Mouse (Mus musculus) lung, embryonic 16.5 days (tissue): ENCODE measurements around the gene Glra1. TPM values are rescaled to one million over a fixed set of nuclear protein-coding genes. Genes with fewer than 3 reads are reported as not detected.
"Not testable (repeated sequence)": the region's sequence is repeated elsewhere in the genome, so short reads cannot be mapped to it uniquely, and the experiment has no call there.

ENCODE experiments used
- ATAC-seq: fragments of 200-750 bp; cut with Nextera tagmentation; 2 replicates; pipeline ENCODE4 v1.8.0; 2017; ENCODE audit warnings: low read depth, mild to moderate bottlenecking, moderate library complexity
- H3K27ac ChIP-seq: fragments of 300-500 bp; sonication (generic); 2 replicates; pipeline ENCODE4 v1.5.1; 2014; ENCODE audit warnings: mild to moderate bottlenecking, control low read depth, low read length
- H3K27me3 ChIP-seq: fragments of 300-500 bp; sonication (generic); 2 replicates; pipeline ENCODE4 v1.6.1; 2014; ENCODE audit warnings: low read depth, low read length, mixed read lengths; ENCODE audit not compliant: control insufficient read depth, insufficient read depth
- H3K36me3 ChIP-seq: fragments of 300-500 bp; sonication (generic); 2 replicates; pipeline ENCODE4 v1.6.1; 2014; ENCODE audit warnings: low read length; ENCODE audit not compliant: control insufficient read depth, insufficient read depth
- H3K4me1 ChIP-seq: fragments of 300-500 bp; sonication (generic); replicated peaks from 2 replicates; pipeline ENCODE4 v1.6.1; 2014; ENCODE audit warnings: low read length, mixed read lengths; ENCODE audit not compliant: control insufficient read depth, insufficient read depth
- H3K4me2 ChIP-seq: fragments of 300-500 bp; sonication (generic); 2 replicates; pipeline ENCODE4 v1.6.1; 2014; ENCODE audit warnings: low read depth, low read length, control low read depth
- H3K4me3 ChIP-seq: fragments of 300-500 bp; sonication (generic); 2 replicates; pipeline ENCODE4 v1.5.1; 2014; ENCODE audit warnings: mild to moderate bottlenecking, low read length, control low read depth
- H3K9ac ChIP-seq: fragments of 300-500 bp; sonication (generic); 2 replicates; pipeline ENCODE4 v1.6.1; 2014; ENCODE audit warnings: low read length, control low read depth
- H3K9me3 ChIP-seq: fragments of 300-500 bp; sonication (generic); 2 replicates; pipeline ENCODE4 v1.6.1; 2016; ENCODE audit warnings: low read length; ENCODE audit not compliant: control insufficient read depth
- WGBS: fragments of 180-500 bp; shearing (Covaris S2); extraction: QIAGEN DNeasy Blood & Tissue Kit; methylation state at CpG from one replicate; pipeline ENCODE4 v1.1.7; 2014; 5-methylcytosine and 5-hydroxymethylcytosine counted together
- polyA plus RNA-seq: library from polyadenylated mRNA; unstranded; fragments of >200 nt; fragmentation: Nextera tagmentation; extraction: Ambion mirVana; gene quantifications from 2 replicates; pipeline ENCODE4 v1.2.1, GENCODE M21; 2015

The Glra1 gene
- not detected in 2 replicates for polyA plus RNA-seq

GRCm38 (mm10) chr11:55607808-55608523 lies at the start of gene Glra1:
Gene Glra1 (minus strand): TSS chr11:55608198.
- peak; percentile 71 for ATAC-seq
- Histone ChIP-seq H3K4me2 (no peak within 1 kb of the TSS), H3K9me3 (no peaks in the 10 kb centered on the region), H3K9ac (no peak within 1 kb of the TSS), H3K4me3 (no peak within 1 kb of the TSS), H3K27me3 (peaks cover 8% of the 10 kb centered on the region), H3K4me1 (no peaks in the 10 kb centered on the region), H3K27ac (no peak within 1 kb of the TSS), H3K36me3 (no peaks in the 10 kb centered on the region)
- 2% methylated on average over 36 of the region's 36 CpGs for WGBS

GRCm38 (mm10) chr11:55636961-55637360 lies 29.0 kb upstream of the Glra1 start:
- H3K36me3 ChIP-seq = no peaks in the 10 kb centered on the region
- H3K4me3 ChIP-seq = no peak overlapping the region
- no peaks in the 10 kb centered on the region for H3K27me3 ChIP-seq
- H3K27ac ChIP-seq = no peak overlapping the region
- ATAC-seq = no peak
- 27% methylated on average over 4 of the region's 4 CpGs for WGBS
- H3K4me1 ChIP-seq = no peaks in the 10 kb centered on the region
- H3K9me3 ChIP-seq = no peaks in the 10 kb centered on the region
- no peak overlapping the region for H3K9ac ChIP-seq
- no peak overlapping the region for H3K4me2 ChIP-seq

GRCm38 (mm10) chr11:55633901-55634300 lies 25.9 kb upstream of the Glra1 start:
- Histone ChIP-seq H3K9ac (no peak overlapping the region), H3K27me3 (no peaks in the 10 kb centered on the region), H3K4me3 (no peak overlapping the region), H3K4me2 (no peak overlapping the region), H3K36me3 (no peaks in the 10 kb centered on the region), H3K4me1 (no peaks in the 10 kb centered on the region), H3K27ac (no peak overlapping the region), H3K9me3 (no peaks in the 10 kb centered on the region)
- no peak for ATAC-seq

- H3K4me3 ChIP-seq, H3K27ac ChIP-seq, ATAC-seq, H3K27me3 ChIP-seq, H3K4me2 ChIP-seq, H3K9ac ChIP-seq, H3K9me3 ChIP-seq, H3K36me3 ChIP-seq, H3K4me1 ChIP-seq: not testable (repeated sequence)
- WGBS = 65% methylated on average over 8 of the region's 8 CpGs
These were observed 6.6 kb upstream of the Glra1 start for GRCm38 (mm10) chr11:55614631-55615030.

- H3K36me3 ChIP-seq = no peaks in the 10 kb centered on the region
- no peaks in the 10 kb centered on the region for H3K9me3 ChIP-seq
- H3K4me1 ChIP-seq = no peaks in the 10 kb centered on the region
- H3K9ac ChIP-seq = no peak overlapping the region
- peaks cover 8% of the 10 kb centered on the region for H3K27me3 ChIP-seq
- no peak for ATAC-seq
- H3K4me2 ChIP-seq = no peak overlapping the region
- H3K27ac ChIP-seq = no peak overlapping the region
- no peak overlapping the region for H3K4me3 ChIP-seq
- 4% methylated on average over 12 of the region's 12 CpGs for WGBS
These were observed 524 bp upstream of the Glra1 start for GRCm38 (mm10) chr11:55608524-55608920.

GRCm38 (mm10) chr11:55607066-55607807 lies 761 bp downstream of the Glra1 start:
- Histone ChIP-seq H3K27me3 (peaks cover 8% of the 10 kb centered on the region), H3K4me1 (no peaks in the 10 kb centered on the region), H3K27ac (no peak overlapping the region), H3K9ac (no peak overlapping the region), H3K4me3 (no peak overlapping the region), H3K36me3 (no peaks in the 10 kb centered on the region), H3K9me3 (no peaks in the 10 kb centered on the region), H3K4me2 (no peak overlapping the region)
- ATAC-seq = no peak
- WGBS = 6% methylated on average over 26 of the region's 26 CpGs

GRCm38 (mm10) chr11:55601447-55602065 lies 6.4 kb downstream of the Glra1 start:
- H3K9ac ChIP-seq = no peak overlapping the region
- no peak for ATAC-seq
- no peak overlapping the region for H3K4me2 ChIP-seq
- no peak overlapping the region for H3K27ac ChIP-seq
- no peaks in the 10 kb centered on the region for H3K4me1 ChIP-seq
- H3K27me3 ChIP-seq = no peaks in the 10 kb centered on the region
- H3K36me3 ChIP-seq = no peaks in the 10 kb centered on the region
- no peaks in the 10 kb centered on the region for H3K9me3 ChIP-seq
- WGBS = 13% methylated on average over 11 of the region's 11 CpGs
- H3K4me3 ChIP-seq = no peak overlapping the region

- Histone ChIP-seq H3K36me3 (no peaks in the 10 kb centered on the region), H3K4me1 (no peaks in the 10 kb centered on the region), H3K4me3 (no peak overlapping the region), H3K9me3 (no peaks in the 10 kb centered on the region), H3K9ac (no peak overlapping the region), H3K27me3 (no peaks in the 10 kb centered on the region), H3K4me2 (no peak overlapping the region), H3K27ac (no peak overlapping the region)
- no peak for ATAC-seq
- 81% methylated on average over 1 of the region's 1 CpGs for WGBS
These were observed 12.3 kb downstream of the Glra1 start for GRCm38 (mm10) chr11:55595726-55596125.

GRCm38 (mm10) chr11:55594411-55594810 lies 13.6 kb downstream of the Glra1 start:
- H3K9ac ChIP-seq = no peak overlapping the region
- H3K27me3 ChIP-seq = no peaks in the 10 kb centered on the region
- H3K36me3 ChIP-seq = no peaks in the 10 kb centered on the region
- no peak overlapping the region for H3K4me2 ChIP-seq
- no peak for ATAC-seq
- no peak overlapping the region for H3K27ac ChIP-seq
- H3K9me3 ChIP-seq = no peaks in the 10 kb centered on the region
- WGBS = 62% methylated on average over 3 of the region's 3 CpGs
- H3K4me1 ChIP-seq = no peaks in the 10 kb centered on the region
- H3K4me3 ChIP-seq = no peak overlapping the region
